Mouse (Mus musculus) urinary bladder, adult 18-20 months (tissue): ENCODE measurements around the gene Dst.

Source experiments
- DNase-seq, 2 experiments: peaks; one replicate each; pipeline ENCODE4 v3.0.0; 2022; ENCODE audit warnings: low spot score in 2 of 2, mixed read lengths in 2 of 2

The Dst gene

GRCm38 (mm10) chr1:34174517-34174916 is 266.5 kb downstream of the Dst start:
- DNase-seq: no peak

DNA sequence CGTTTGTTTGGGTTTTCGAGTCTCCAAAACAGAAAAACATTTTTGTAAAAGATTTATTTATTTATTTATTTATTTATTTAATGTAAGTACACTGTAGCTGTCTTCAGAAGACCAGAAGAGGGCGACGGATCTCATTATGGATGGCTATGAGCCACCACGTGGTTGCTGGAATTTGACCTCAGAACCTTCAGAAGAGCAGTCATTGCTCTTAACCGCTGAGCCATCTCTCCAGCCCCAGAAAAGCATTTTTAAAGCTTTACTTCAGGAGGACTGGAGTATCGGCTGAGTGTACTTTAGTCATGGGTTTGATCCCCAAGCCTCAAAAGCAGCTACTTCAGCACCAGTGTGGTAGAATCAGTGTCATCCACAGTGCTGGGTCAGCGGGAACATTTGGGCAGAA is 266.9 kb downstream of the Dst start:
- DNase-seq: no peak

- no peak for DNase-seq
Measured at GRCm38 (mm10) chr1:34178022-34178727, 270.1 kb downstream of the Dst start.

DNA sequence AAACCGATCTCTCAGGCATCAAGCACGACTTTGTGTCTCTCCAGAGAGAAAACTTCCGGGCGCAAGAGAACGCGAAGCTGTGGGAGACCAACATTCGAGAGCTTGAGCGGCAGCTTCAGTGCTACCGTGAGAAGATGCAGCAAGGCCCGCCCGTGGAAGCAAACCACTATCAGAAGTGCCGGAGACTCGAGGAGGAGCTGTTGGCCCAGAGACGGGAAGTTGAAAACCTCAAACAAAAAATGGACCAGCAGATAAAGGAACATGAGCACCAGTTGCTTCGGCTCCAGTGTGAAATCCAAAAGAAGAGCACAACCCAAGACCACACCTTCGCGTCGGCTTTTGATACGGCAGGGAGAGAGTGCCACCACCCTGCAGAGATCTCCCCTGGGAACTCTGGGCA is 271.7 kb downstream of the Dst start:
- DNase-seq: no peak

- no peak for DNase-seq
Measured at GRCm38 (mm10) chr1:34182406-34183249, 274.6 kb downstream of the Dst start.

- no peak for DNase-seq
Measured at GRCm38 (mm10) chr1:34183250-34183926, 275.4 kb downstream of the Dst start.

DNA sequence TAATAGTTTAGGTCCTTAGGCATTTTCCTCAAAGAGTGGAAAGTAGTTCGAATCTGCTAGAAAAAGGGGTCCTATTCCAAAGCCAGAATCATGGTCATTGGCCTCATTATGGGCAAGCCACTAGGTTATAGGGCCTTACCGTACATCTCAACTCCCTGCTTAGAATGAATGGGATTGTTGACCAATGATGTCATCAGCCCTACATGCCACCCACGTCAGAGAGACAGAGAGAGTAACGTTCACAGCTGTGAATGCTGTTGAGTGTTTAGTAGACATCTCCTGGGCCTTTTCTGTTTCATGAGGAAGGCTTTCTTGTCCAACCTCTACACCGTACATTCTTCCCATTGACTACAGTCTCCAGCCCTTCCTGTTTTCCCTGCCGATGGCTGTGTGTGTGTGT is 276.2 kb downstream of the Dst start:
- no peak for DNase-seq

DNA sequence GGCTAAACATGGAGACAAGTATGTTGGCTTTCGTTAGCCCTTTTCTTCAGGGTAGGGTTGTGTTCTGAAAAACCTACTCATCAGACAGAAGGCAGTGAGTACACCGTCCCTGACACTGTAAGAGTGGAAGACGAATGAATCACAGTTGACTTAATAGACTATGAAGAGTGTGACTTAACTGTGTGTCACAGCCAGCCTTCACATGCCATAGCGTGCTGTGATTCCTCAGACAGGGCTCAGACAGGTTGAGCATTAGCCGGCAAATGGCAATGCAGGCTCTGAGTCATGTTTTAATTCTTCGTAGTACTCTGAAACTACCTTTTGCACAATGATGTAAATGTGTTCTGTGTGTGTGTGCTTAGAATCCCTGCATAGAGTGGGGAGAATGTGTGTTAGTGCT is 278.0 kb downstream of the Dst start:
- DNase-seq: no peak

- DNase-seq: no peak
Measured at GRCm38 (mm10) chr1:34187501-34187900, 279.5 kb downstream of the Dst start.

- DNase-seq: no peak
Measured at GRCm38 (mm10) chr1:34188721-34189236, 280.8 kb downstream of the Dst start.

- DNase-seq: no peak
Measured at GRCm38 (mm10) chr1:34189318-34189717, 281.3 kb downstream of the Dst start.

DNA sequence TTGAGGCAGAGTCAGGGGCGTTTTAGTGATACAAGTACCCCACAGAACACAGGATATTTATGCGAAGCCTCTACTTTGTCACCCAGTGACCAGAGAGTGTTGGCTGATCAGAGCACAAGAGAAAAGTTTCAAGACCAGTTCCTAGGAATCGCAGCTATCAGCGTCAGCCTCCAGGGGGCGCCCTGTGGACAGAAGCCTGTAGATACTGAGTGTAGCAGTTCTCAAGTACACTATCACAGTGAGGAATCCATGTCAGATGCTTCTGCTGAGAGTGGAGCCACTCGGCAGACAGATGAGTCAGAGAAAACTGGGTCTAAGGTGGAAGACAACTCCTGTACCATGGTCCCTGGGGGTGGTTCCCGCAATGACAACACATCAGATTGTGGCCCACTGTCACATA is 281.9 kb downstream of the Dst start:
- peak in 1 of 2 experiments; percentile 24 for DNase-seq

- DNase-seq: no peak
Measured at GRCm38 (mm10) chr1:34192174-34192573, 284.1 kb downstream of the Dst start.

- no peak for DNase-seq
Measured at GRCm38 (mm10) chr1:34200791-34201190, 292.8 kb downstream of the Dst start.

DNA sequence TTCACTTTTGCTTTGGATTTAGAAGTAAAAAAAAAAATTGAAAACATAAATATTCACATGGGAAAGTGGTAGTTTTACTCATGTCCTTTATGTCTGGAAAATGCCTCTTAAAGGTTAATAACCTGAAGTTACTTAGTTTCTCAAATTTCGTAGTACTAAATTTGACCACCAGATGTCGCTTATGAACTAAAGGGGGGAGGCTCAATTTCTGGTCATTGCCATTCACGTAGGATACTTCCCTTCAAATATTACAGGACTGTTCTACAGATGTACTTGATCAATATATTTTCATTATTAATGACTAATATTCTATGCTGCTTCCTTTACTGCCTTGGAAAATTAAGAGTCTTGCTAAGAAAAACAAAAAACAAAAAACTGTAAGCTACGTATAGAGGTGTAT is 293.5 kb downstream of the Dst start:
- DNase-seq: no peak

- no peak for DNase-seq
Measured at GRCm38 (mm10) chr1:34211704-34212103, 303.7 kb downstream of the Dst start.

DNA sequence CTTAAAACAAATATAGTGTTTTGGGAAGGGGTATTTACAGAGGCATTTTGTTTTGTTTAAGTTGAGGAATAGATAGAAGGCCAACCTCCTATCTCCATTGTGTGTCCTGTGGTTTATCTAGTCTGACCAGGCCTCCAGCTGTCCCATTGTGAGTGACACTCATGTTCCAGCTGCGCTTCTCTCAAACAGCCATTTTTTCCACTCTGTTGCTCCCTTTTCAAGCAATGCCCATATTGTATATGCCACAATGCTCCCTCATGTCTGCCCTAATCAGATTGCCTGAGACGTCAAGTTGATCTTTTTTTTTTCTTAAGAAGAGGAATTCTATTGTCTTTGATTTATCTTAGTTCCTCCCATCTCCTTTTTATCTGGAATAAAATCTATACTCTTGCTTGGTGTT is 308.4 kb downstream of the Dst start:
- DNase-seq: no peak

- peak; percentile 49 to 63 for DNase-seq
Measured at GRCm38 (mm10) chr1:34218323-34218722, 310.3 kb downstream of the Dst start.

DNA sequence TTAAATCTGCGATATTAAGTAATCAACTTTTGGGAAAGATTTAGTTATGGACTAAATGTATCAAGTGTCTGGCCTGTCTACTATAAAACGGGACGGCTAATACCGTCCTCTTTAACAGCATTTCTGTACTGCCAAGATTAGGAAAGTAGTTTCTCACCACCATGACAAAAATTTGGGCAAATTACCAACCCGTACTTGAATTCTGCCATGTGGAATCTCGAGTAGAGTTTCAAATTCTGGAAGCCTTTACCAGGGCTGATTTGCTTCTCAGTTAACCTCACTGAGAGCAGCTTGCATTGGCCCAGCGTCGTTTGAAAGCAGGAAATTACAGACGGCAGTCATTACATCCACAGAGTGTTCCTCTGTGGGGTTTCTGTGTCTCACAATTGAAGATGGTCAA is 310.8 kb downstream of the Dst start:
- DNase-seq: no peak

GRCm38 (mm10) chr1:34220094-34220601 is 312.1 kb downstream of the Dst start:
- DNase-seq: no peak

DNA sequence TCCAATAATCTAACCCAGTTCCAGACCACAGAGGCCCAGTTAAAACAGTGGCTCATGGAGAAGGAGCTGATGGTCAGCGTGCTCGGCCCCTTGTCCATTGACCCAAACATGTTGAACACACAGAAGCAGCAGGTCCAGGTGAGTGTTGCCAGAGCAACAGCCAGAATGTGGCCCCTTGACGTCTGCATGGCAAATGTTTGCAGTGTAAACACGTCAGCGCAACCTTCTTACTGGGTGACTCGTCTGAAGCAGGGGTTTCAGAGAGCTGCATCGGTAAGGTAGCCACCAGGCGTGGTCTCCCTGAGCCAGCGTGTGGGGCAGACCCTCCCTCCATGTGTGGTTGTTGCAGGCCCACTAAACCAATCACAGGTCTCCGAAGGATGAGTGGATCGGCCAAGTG is 315.8 kb downstream of the Dst start:
- DNase-seq: no peak

DNA sequence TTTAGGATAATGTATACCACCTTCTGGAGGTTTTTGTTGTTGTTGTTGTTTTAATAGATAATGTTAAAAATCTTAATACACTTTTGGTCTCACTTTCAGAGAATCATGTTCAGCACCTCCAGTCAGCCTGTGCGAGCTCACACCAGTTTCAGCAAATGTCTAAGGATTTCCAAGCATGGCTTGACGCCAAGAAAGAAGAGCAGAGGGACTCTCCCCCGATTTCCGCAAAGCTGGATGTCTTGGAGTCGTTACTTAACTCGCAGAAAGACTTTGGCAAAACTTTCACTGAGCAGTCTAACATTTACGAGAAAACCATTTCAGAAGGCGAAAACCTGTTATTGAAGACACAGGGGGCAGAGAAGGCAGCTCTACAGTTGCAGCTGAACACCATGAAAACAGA is 319.7 kb downstream of the Dst start:
- no peak for DNase-seq
